Mouse (Mus musculus) spleen, adult 2 months (tissue): ENCODE measurements around the gene Dnah11.

ENCODE experiments used
- CTCF ChIP-seq: fragments of 200-500 bp; IDR thresholded peaks from 2 replicates; pipeline ENCODE4 v1.5.1; 2011; ENCODE audit warnings: mild to moderate bottlenecking, inconsistent platforms; ENCODE audit not compliant: insufficient read depth, insufficient read length, insufficient replicate concordance; ENCODE audit errors: extremely low read depth
- POLR2A ChIP-seq: fragments of 200-500 bp; IDR thresholded peaks from 2 replicates; pipeline ENCODE4 v1.6.1; 2011; ENCODE audit warnings: low read depth, low read length, inconsistent platforms

GRCm38 (mm10) chr12:117843302-117844074 is 355.4 kb downstream of the Dnah11 start:
- no peak for TF ChIP-seq CTCF
- no peak for TF ChIP-seq POLR2A
